Mouse (Mus musculus) heart, embryonic 15.5 days (tissue): ENCODE results near the gene Mettl16. TPM values are rescaled to one million over a fixed set of nuclear protein-coding genes. Genes with fewer than 3 reads are reported as not detected.

Source experiments
- ATAC-seq: fragments of 200-750 bp; cut with Nextera tagmentation; replicated peaks from 2 replicates; pipeline ENCODE4 v1.8.0; 2017; ENCODE audit warnings: low read depth, moderate TSS enrichment; ENCODE audit not compliant: insufficient number of reproducible peaks, insufficient read depth, low FRiP score
- H3K27ac ChIP-seq: fragments of 300-500 bp; sonication (generic); 2 replicates; pipeline ENCODE4 v1.5.1; 2015; ENCODE audit warnings: mild to moderate bottlenecking, inconsistent platforms
- H3K27me3 ChIP-seq: fragments of 300-500 bp; sonication (generic); 2 replicates; pipeline ENCODE4 v1.6.1; 2015; ENCODE audit warnings: inconsistent platforms
- H3K36me3 ChIP-seq: fragments of 300-500 bp; sonication (generic); 2 replicates; pipeline ENCODE4 v1.6.1; 2015; ENCODE audit warnings: mild to moderate bottlenecking, inconsistent platforms
- H3K4me1 ChIP-seq: fragments of 300-500 bp; sonication (generic); replicated peaks from 2 replicates; pipeline ENCODE4 v1.6.1; 2015; ENCODE audit warnings: inconsistent platforms
- H3K4me2 ChIP-seq: fragments of 300-500 bp; sonication (generic); 2 replicates; pipeline ENCODE4 v1.6.1; 2015; ENCODE audit warnings: inconsistent platforms, mild to moderate bottlenecking, moderate library complexity
- H3K4me3 ChIP-seq: fragments of 300-500 bp; sonication (generic); 2 replicates; pipeline ENCODE4 v1.5.1; 2015; ENCODE audit warnings: mild to moderate bottlenecking, inconsistent platforms
- H3K9ac ChIP-seq: fragments of 300-500 bp; sonication (generic); 2 replicates; pipeline ENCODE4 v1.6.1; 2015; ENCODE audit warnings: mild to moderate bottlenecking, inconsistent platforms
- H3K9me3 ChIP-seq: fragments of 300-500 bp; sonication (generic); replicated peaks from 2 replicates; pipeline ENCODE4 v1.6.1; 2016; ENCODE audit warnings: inconsistent platforms
- WGBS: fragments of 180-500 bp; shearing (Covaris S2); methylation state at CpG from one replicate; pipeline ENCODE4 v1.1.7; 2015; ENCODE audit warnings: mixed read lengths; 5-methylcytosine and 5-hydroxymethylcytosine counted together
- polyA plus RNA-seq: library from polyadenylated mRNA; unstranded; fragments of >200 nt; fragmentation: Nextera tagmentation; extraction: Ambion mirVana; gene quantifications from 2 replicates; pipeline ENCODE4 v1.2.1, GENCODE M21; 2015

Mettl16 gene
- polyA plus RNA-seq, 1 experiment from 2014 or later, result 28.0 TPM

DNA sequence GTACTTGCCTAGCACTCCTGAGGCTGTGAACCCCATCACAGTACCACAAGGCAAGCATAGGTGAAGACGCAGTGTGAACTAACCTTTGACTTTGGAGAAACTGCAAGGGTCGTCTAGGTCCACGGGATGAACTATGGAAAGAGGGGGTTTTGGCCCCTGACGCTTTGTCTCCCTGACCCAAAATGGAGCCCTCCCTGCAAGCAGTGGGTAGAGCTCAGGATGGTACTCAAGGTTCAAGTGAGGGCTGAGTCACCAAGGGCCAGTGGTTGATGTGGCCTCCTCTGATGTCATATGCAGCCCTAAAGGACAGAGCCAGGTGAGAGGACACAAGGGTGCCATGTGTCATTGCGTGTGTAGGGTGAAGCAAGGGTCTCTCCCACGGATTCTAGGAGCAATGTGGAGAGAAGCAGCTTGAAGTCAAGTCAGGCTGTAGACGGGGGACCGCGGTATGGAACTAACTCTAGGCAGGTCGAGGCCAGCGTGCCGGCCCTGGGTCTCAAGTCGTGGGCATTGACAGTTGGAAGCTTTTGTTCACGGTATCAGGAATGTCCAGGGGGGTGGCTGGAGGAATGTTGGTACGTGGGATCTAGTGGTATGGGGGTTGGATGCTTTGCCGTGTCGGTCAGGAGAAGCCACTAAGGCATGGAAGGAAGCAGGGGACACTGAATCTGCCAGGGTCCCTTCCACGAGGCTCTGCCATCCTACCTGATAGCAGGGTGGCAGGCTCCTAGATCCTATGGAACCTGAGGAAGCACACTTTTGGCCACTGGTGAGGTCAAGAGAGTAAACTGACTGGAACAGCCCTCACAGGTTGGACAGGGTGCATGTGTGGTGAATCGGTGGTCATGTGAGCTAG, 69.5 kb downstream of the Mettl16 start:
- ATAC-seq, result no peak
- H3K4me1 ChIP-seq, result peaks cover 67% of the 10 kb centered on the region
- no peak overlapping the region for H3K9ac ChIP-seq
- peaks cover 11% of the 10 kb centered on the region; the same call in 1 of the 2 replicates for H3K36me3 ChIP-seq
- H3K4me3 ChIP-seq, result no peak overlapping the region
- 0 out of 2 replicates have a peak overlapping the region, but pooled peaks have one; percentile 98 for H3K27ac ChIP-seq
- no peaks in the 10 kb centered on the region for H3K27me3 ChIP-seq
- H3K4me2 ChIP-seq, result no peak overlapping the region
- no peaks in the 10 kb centered on the region for H3K9me3 ChIP-seq
- WGBS, result 87% methylated on average over 19 of the region's 19 CpGs

DNA sequence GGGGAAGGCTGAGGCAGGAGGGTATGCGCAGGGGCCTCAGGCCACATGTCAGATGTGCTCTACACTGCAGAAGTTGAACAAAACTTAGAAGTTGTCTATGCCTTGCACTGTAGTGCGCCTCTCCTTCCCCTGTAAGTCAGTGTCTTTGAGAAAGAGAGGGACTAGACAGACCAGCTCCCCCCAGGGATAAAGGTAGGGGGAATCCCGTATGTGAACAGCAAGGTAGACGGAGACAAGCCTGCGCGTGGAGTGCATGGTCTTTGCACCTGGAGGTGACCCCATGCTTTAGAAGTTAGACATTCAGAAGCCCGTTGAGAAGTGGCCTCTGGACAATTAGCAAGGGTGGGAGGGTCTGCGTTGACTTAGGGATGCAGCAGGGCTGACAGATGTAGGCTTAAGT, 70.1 kb downstream of the Mettl16 start:
- WGBS, result 86% methylated on average over 8 of the region's 8 CpGs
- no peak overlapping the region for H3K4me2 ChIP-seq
- H3K27me3 ChIP-seq, result no peaks in the 10 kb centered on the region
- 0 out of 2 replicates have a peak overlapping the region, but pooled peaks have one; percentile 0 for H3K9ac ChIP-seq
- H3K9me3 ChIP-seq, result no peaks in the 10 kb centered on the region
- H3K36me3 ChIP-seq, result peaks cover 14% of the 10 kb centered on the region
- ATAC-seq, result no peak
- H3K4me3 ChIP-seq, result no peak overlapping the region
- H3K4me1 ChIP-seq, result peaks cover 63% of the 10 kb centered on the region
- H3K27ac ChIP-seq, result peak overlapping the region; percentile 52

DNA sequence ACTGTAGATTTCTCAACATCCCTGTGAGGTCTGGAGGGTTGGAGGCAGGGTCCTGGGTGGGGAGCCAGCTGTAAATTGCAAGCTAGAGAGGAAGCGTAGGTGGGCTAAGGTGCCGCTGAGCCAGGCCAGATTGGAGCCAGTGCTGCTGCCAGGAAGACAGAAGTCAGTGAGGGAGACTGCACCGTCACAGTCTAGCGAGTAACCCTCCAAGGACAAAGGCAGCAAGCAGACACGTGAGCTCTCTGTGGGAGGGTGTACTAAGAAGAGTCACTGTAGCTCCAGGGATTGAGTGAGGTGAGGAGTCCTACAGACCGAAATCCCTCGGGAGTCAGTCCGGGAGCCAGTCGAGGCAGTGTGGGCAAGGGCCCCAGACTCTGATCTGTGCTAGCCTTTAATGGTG, 70.7 kb downstream of the Mettl16 start:
- no peaks in the 10 kb centered on the region for H3K9me3 ChIP-seq
- no peaks in the 10 kb centered on the region for H3K27me3 ChIP-seq
- no peak for ATAC-seq
- H3K9ac ChIP-seq, result 0 out of 2 replicates have a peak overlapping the region, but pooled peaks have one; percentile 0
- no peak overlapping the region for H3K4me3 ChIP-seq
- 63% methylated on average over 9 of the region's 9 CpGs for WGBS
- H3K4me2 ChIP-seq, result no peak overlapping the region
- H3K36me3 ChIP-seq, result peaks cover 15% of the 10 kb centered on the region
- peaks cover 57% of the 10 kb centered on the region for H3K4me1 ChIP-seq
- peak overlapping the region; percentile 52 for H3K27ac ChIP-seq

DNA sequence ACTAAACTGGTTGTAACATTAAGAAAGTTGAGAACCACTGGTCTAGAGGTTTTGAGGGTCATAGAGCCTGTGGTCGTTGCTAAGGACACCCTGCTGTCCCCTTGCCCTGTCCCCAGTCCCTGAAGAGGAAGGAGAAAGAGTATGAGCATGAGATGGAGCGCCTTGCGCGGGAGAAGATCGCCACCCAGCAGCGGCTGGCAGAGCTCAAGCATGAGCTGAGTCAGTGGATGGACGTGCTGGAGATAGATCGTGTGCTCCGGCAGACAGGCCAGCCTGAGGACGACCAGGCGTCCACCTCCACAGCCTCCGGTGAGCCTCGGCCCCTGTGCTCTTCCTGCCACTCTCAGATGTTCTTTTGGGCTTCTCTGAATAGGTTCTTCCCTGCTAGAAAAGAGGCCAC, 71.4 kb downstream of the Mettl16 start:
- H3K4me2 ChIP-seq, result no peak overlapping the region
- H3K9ac ChIP-seq, result no peak overlapping the region
- no peak for ATAC-seq
- H3K4me1 ChIP-seq, result peaks cover 51% of the 10 kb centered on the region
- 0 out of 2 replicates have a peak overlapping the region, but pooled peaks have one; percentile 52 for H3K27ac ChIP-seq
- no peaks in the 10 kb centered on the region for H3K9me3 ChIP-seq
- H3K4me3 ChIP-seq, result no peak overlapping the region
- H3K36me3 ChIP-seq, result peaks cover 15% of the 10 kb centered on the region
- 82% methylated on average over 13 of the region's 13 CpGs for WGBS
- no peaks in the 10 kb centered on the region for H3K27me3 ChIP-seq

DNA sequence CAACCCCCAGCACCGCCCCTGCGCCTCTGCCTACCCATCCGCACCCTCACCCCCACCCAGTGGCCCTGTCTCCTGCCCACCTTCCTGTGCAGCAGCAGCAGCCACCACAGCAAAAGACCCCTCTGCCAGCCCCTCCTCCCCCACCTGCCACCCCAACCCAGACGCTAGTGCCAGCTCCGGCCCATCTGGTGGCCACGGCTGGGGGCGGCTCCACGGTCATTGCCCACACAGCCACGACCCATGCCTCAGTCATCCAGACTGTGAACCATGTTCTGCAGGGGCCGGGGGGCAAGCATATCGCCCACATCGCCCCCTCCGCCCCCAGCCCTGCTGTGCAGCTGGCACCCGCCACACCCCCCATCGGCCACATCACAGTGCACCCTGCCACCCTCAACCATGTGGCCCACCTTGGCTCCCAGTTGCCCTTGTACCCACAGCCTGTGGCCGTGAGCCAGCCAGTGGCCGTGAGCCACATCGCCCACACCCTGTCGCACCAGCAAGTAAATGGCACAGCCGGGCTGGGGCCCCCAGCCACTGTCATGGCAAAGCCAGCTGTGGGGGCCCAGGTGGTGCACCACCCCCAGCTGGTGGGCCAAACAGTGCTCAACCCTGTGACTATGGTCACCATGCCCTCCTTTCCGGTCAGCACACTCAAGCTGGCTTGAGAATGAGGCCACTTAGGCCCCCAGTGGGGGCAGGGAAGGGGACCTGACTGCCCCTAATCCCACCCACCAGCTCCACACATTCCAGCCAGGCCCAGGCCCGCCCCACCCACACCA, 72.2 kb downstream of the Mettl16 start:
- H3K9ac ChIP-seq, result no peak overlapping the region
- WGBS, result 87% methylated on average over 21 of the region's 22 CpGs
- H3K9me3 ChIP-seq, result no peaks in the 10 kb centered on the region
- no peaks in the 10 kb centered on the region for H3K27me3 ChIP-seq
- peaks cover 46% of the 10 kb centered on the region for H3K4me1 ChIP-seq
- H3K27ac ChIP-seq, result peak overlapping the region; percentile 15
- no peak overlapping the region for H3K4me3 ChIP-seq
- ATAC-seq, result no peak
- no peak overlapping the region for H3K4me2 ChIP-seq
- H3K36me3 ChIP-seq, result peaks cover 15% of the 10 kb centered on the region

DNA sequence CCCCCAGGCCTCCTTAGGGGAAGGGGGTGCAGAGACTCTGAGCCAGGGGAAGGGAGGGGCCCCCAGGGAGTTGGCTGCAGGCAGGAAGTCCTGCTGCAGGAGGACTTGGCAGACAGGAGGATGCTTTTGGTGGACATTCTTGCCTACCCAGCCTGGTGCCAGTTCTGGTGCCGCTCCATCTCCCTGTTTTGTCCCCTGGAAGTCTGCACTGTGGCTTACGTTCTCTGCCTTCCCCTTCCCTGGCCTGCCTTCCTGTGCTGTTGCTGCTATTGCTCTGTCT, 72.7 kb downstream of the Mettl16 start:
- H3K4me2 ChIP-seq, result no peak overlapping the region
- H3K27me3 ChIP-seq, result no peaks in the 10 kb centered on the region
- H3K4me3 ChIP-seq, result no peak overlapping the region
- H3K36me3 ChIP-seq, result peaks cover 15% of the 10 kb centered on the region
- no peaks in the 10 kb centered on the region for H3K9me3 ChIP-seq
- H3K4me1 ChIP-seq, result peaks cover 50% of the 10 kb centered on the region
- peak overlapping the region; percentile 15 for H3K27ac ChIP-seq
- 59% methylated on average over 2 of the region's 2 CpGs for WGBS
- no peak overlapping the region for H3K9ac ChIP-seq
- ATAC-seq, result no peak

DNA sequence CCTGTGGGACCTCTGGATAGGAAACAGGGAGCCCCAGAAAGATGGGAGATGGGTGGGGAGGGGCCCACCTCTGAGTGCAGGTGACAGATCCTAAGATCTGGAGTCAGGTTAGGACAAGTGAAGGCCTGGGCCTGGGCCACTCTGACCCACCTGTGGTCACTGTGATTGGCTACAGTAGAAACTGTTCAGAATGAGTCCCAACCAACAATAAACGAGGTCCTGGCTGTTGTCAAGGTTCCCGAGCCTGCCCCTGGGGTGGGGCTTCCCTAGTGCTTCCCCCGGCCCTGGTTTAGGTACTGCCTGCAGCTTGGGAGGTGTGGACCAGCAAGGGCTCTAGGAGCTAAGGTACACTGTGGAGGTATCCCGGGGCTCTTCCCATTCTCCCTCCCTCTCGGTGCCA, 73.1 kb downstream of the Mettl16 start:
- 72% methylated on average over 5 of the region's 5 CpGs for WGBS
- H3K36me3 ChIP-seq, result peaks cover 15% of the 10 kb centered on the region
- peaks cover 53% of the 10 kb centered on the region for H3K4me1 ChIP-seq
- no peak overlapping the region for H3K4me3 ChIP-seq
- no peaks in the 10 kb centered on the region for H3K9me3 ChIP-seq
- H3K9ac ChIP-seq, result no peak overlapping the region
- H3K27ac ChIP-seq, result peak overlapping the region; percentile 15
- ATAC-seq, result no peak
- H3K4me2 ChIP-seq, result no peak overlapping the region
- no peaks in the 10 kb centered on the region for H3K27me3 ChIP-seq

DNA sequence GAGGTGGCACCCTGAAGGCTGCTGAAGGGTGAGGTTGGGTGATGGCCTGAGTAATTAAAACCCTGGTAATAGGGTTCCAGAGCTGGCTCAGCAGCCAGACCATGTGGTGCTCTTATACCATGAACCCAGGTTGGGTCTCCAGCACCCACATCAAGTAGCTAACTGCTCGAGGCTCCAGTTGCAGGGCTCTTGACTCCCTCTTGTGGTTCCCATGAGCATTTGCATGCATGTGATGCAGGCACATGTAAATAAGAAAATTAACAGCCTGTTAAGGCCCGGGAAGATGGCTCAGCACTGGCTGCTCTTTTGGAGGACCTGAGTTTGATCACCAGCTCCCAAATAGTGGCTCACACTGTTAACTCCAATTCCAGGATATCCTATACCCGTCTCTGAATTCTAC, 75.2 kb downstream of the Mettl16 start:
- no peak for ATAC-seq
- no peak overlapping the region for H3K4me2 ChIP-seq
- no peak overlapping the region for H3K9ac ChIP-seq
- H3K27me3 ChIP-seq, result no peaks in the 10 kb centered on the region
- no peak overlapping the region for H3K4me3 ChIP-seq
- H3K36me3 ChIP-seq, result peaks cover 15% of the 10 kb centered on the region
- H3K27ac ChIP-seq, result no peak overlapping the region
- H3K9me3 ChIP-seq, result no peaks in the 10 kb centered on the region
- peaks cover 58% of the 10 kb centered on the region for H3K4me1 ChIP-seq
- WGBS, result 75% methylated on average over 3 of the region's 3 CpGs

DNA sequence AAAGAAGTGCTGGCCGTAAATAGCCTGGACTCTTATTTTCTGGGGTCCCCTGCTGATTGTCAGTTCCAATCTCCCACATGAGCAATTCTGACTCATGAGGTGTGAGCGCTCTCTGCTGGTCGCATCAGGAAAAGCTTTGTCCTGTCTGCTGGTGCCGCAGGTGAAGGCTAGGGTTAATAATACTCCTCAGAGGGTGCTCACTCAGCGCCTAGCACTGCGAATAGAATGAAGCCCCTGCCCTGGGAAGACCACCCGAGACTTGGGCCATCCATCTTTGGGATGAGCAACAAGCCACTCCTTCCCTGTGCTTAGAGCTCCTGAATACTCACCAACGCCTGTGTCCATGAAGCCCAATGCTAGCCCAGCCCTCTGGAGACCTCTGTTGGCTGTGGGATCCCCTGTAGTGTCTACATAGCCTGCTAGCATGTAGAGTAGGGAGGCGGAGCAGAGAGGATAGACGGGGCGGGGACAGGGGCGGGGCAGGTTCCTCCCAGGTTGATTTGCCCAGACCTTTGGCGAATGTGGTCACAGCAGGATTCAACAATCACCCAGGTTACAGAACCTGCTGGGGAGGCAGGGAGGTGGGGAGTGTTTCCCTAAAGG, 77.4 kb downstream of the Mettl16 start:
- 0 out of 2 replicates have a peak overlapping the region, but pooled peaks have one; percentile 12 for H3K9ac ChIP-seq
- peaks cover 5% of the 10 kb centered on the region for H3K36me3 ChIP-seq
- H3K27ac ChIP-seq, result peak overlapping the region; percentile 65
- ATAC-seq, result peak; percentile 66
- WGBS, result 5% methylated on average over 13 of the region's 13 CpGs
- H3K4me3 ChIP-seq, result no peak overlapping the region
- H3K4me1 ChIP-seq, result peaks cover 37% of the 10 kb centered on the region
- no peaks in the 10 kb centered on the region for H3K9me3 ChIP-seq
- peak overlapping the region; percentile 46 for H3K4me2 ChIP-seq
- no peaks in the 10 kb centered on the region for H3K27me3 ChIP-seq

DNA sequence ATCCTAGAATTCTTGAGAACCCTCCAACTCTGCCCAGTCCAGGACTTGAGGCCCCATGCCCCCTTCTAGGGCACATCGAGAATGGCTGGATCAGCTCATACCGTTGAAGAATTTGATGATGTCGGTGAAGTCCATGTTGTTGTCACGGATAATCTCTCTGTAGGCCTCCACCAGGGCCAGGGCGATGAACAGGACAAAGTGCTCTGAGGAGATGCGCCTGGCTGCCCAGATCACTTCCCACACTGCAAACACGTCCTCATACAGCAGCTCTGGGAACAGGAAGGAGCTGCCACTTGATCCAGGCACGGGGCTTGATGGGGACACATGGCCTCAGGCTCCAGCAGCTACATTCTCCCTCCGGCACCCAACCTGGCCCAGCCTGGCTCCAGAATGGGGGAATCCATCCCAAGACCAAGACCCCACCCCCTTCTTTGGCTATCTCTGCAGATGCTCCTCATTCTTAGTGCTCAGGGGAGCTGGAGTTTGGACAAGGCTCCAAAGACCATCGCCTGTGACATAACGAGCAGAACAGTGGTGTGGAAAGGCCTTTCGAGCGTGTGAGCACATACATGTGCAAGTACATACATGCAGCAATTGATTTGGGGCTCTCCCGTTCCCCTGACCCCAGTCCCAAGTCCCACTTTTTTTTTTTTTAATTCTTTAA, 80.5 kb downstream of the Mettl16 start:
- Histone ChIP-seq H3K27me3 (no peaks in the 10 kb centered on the region), H3K4me2 (no peak overlapping the region), H3K27ac (no peak overlapping the region), H3K9ac (no peak overlapping the region), H3K4me3 (no peak overlapping the region), H3K36me3 (no peaks in the 10 kb centered on the region; the same call in 1 of the 2 replicates), H3K9me3 (no peaks in the 10 kb centered on the region), H3K4me1 (peaks cover 28% of the 10 kb centered on the region)
- no peak for ATAC-seq
- WGBS, result 73% methylated on average over 14 of the region's 14 CpGs

DNA sequence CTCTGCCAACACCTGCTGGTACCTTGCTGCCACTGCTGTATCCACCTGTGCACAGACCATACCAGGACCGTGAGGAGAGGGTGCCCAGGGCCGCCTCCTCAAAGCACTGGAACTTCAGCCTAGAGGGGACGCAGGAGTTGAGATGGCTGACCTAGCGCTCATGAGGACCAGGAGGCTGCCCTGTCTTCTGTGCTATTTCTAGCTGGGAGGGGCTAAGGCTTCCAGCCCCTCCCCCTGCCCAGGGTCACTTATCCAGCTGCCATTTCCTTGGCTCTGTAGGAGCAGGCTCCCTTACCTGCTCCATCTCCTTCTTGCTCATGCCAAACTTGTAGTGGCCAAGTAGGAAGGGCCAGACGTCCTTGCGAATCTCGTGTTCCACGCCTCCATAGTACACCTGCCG, 87.1 kb downstream of the Mettl16 start:
- Histone ChIP-seq H3K9ac (no peak overlapping the region), H3K9me3 (no peaks in the 10 kb centered on the region), H3K4me1 (0 out of 2 replicates have a peak, but pooled peaks cover 6% of the 10 kb centered on the region), H3K4me2 (no peak overlapping the region), H3K36me3 (no peaks in the 10 kb centered on the region; the same call in 1 of the 2 replicates), H3K27me3 (no peaks in the 10 kb centered on the region), H3K4me3 (no peak overlapping the region), H3K27ac (no peak overlapping the region)
- ATAC-seq, result no peak
- 80% methylated on average over 9 of the region's 9 CpGs for WGBS
